Mouse (Mus musculus) spleen, adult 2 months (tissue): ENCODE data around the gene Rffl.

Source experiments
- CTCF ChIP-seq: fragments of 200-500 bp; IDR thresholded peaks from 2 replicates; pipeline ENCODE4 v1.5.1; 2011; ENCODE audit warnings: mild to moderate bottlenecking, inconsistent platforms; ENCODE audit not compliant: insufficient read depth, insufficient read length, insufficient replicate concordance; ENCODE audit errors: extremely low read depth
- POLR2A ChIP-seq: fragments of 200-500 bp; IDR thresholded peaks from 2 replicates; pipeline ENCODE4 v1.6.1; 2011; ENCODE audit warnings: low read depth, low read length, inconsistent platforms

- TF ChIP-seq CTCF (no peak), POLR2A (no peak)
Measured at GRCm38 (mm10) chr11:82863488-82863931, 7.5 kb downstream of the Rffl start.
